Mouse (Mus musculus) kidney, embryonic 16.5 days (tissue): ENCODE measurements around the gene Pcgf5. TPM values are rescaled to one million over a fixed set of nuclear protein-coding genes. Genes with fewer than 3 reads are reported as not detected.
A peak's percentile ranks its signal among the peaks of the same experiment; 100 is the strongest.

Experiments used
- ATAC-seq: fragments of 200-750 bp; cut with Nextera tagmentation; 2 replicates; pipeline ENCODE4 v1.8.0; 2017; ENCODE audit warnings: moderate TSS enrichment; ENCODE audit not compliant: low FRiP score, low TSS enrichment
- H3K27ac ChIP-seq: fragments of 300-500 bp; sonication (generic); 2 replicates; pipeline ENCODE4 v1.5.1; 2014; ENCODE audit warnings: low read length
- H3K27me3 ChIP-seq: fragments of 300-500 bp; sonication (generic); 2 replicates; pipeline ENCODE4 v1.6.1; 2014; ENCODE audit warnings: low read length, control low read depth, mixed read lengths; ENCODE audit not compliant: insufficient read depth
- H3K36me3 ChIP-seq: fragments of 300-500 bp; sonication (generic); 2 replicates; pipeline ENCODE4 v1.6.1; 2014; ENCODE audit warnings: low read length, control low read depth, mixed read lengths; ENCODE audit not compliant: insufficient read depth
- H3K4me1 ChIP-seq: fragments of 300-500 bp; sonication (generic); 2 replicates; pipeline ENCODE4 v1.6.1; 2014; ENCODE audit warnings: low read length, control low read depth, mixed read lengths; ENCODE audit not compliant: insufficient read depth
- H3K4me2 ChIP-seq: fragments of 300-500 bp; sonication (generic); replicated peaks from 2 replicates; pipeline ENCODE4 v1.6.1; 2014; ENCODE audit warnings: low read depth, low read length
- H3K4me3 ChIP-seq: fragments of 300-500 bp; sonication (generic); 2 replicates; pipeline ENCODE4 v1.5.1; 2014; ENCODE audit warnings: mild to moderate bottlenecking, low read length
- H3K9ac ChIP-seq: fragments of 300-500 bp; sonication (generic); replicated peaks from 2 replicates; pipeline ENCODE4 v1.6.1; 2014; ENCODE audit warnings: low read length
- H3K9me3 ChIP-seq: fragments of 300-500 bp; sonication (generic); 2 replicates; pipeline ENCODE4 v1.6.1; 2016; ENCODE audit warnings: low read length, control low read depth
- WGBS: fragments of 180-500 bp; shearing (Covaris S2); extraction: QIAGEN DNeasy Blood & Tissue Kit; methylation state at CpG from one replicate; pipeline ENCODE4 v1.1.7; 2014; 5-methylcytosine and 5-hydroxymethylcytosine counted together
- polyA plus RNA-seq: library from polyadenylated mRNA; unstranded; fragments of >200 nt; fragmentation: Nextera tagmentation; extraction: Ambion mirVana; gene quantifications from 2 replicates; pipeline ENCODE4 v1.2.1, GENCODE M21; 2015

Pcgf5 gene
- polyA plus RNA-seq: 6.9 and 9.2 TPM in 2 replicates

- H3K36me3 ChIP-seq: no peaks in the 10 kb centered on the region
- peaks cover 48% of the 10 kb centered on the region for H3K27me3 ChIP-seq
- H3K9me3 ChIP-seq: no peaks in the 10 kb centered on the region
- H3K4me3 ChIP-seq: peak within 1 kb of the TSS; percentile 78
- peak within 1 kb of the TSS; percentile 100 for H3K4me2 ChIP-seq
- peak; percentile 87 for ATAC-seq
- peak within 1 kb of the TSS; percentile 65 for H3K9ac ChIP-seq
- under 1% methylated on average over 51 of the region's 92 CpGs for WGBS
- H3K4me1 ChIP-seq: no peaks in the 10 kb centered on the region
- no peak within 1 kb of the TSS for H3K27ac ChIP-seq
These were observed at the start of gene Pcgf5 for GRCm38 (mm10) chr19:36348161-36348800. Pcgf5 (plus strand) TSS chr19:36348309.

GRCm38 (mm10) chr19:36305542-36305941, 42.6 kb upstream of the Pcgf5 start:
- Histone ChIP-seq H3K9me3 (no peaks in the 10 kb centered on the region), H3K4me3 (no peak overlapping the region), H3K9ac (no peak overlapping the region), H3K36me3 (no peaks in the 10 kb centered on the region), H3K4me2 (no peak overlapping the region), H3K27ac (no peak overlapping the region), H3K27me3 (no peaks in the 10 kb centered on the region), H3K4me1 (no peaks in the 10 kb centered on the region)
- ATAC-seq: no peak
- 57% methylated on average over 5 of the region's 5 CpGs for WGBS

- no peak for ATAC-seq
- H3K27ac ChIP-seq: no peak overlapping the region
- H3K4me1 ChIP-seq: no peaks in the 10 kb centered on the region
- no peak overlapping the region for H3K9ac ChIP-seq
- H3K27me3 ChIP-seq: no peaks in the 10 kb centered on the region
- no peak overlapping the region for H3K4me3 ChIP-seq
- H3K9me3 ChIP-seq: no peaks in the 10 kb centered on the region
- H3K4me2 ChIP-seq: no peak overlapping the region
- no peaks in the 10 kb centered on the region for H3K36me3 ChIP-seq
- WGBS: 92% methylated on average over 5 of the region's 5 CpGs
These were observed 34.1 kb upstream of the Pcgf5 start for GRCm38 (mm10) chr19:36314010-36314409.

- no peak overlapping the region for H3K9ac ChIP-seq
- H3K36me3 ChIP-seq: no peaks in the 10 kb centered on the region
- no peak overlapping the region for H3K4me3 ChIP-seq
- no peaks in the 10 kb centered on the region for H3K4me1 ChIP-seq
- no peak overlapping the region for H3K4me2 ChIP-seq
- no peaks in the 10 kb centered on the region for H3K9me3 ChIP-seq
- ATAC-seq: no peak
- H3K27ac ChIP-seq: no peak overlapping the region
- H3K27me3 ChIP-seq: no peaks in the 10 kb centered on the region
- WGBS: 90% methylated on average over 4 of the region's 4 CpGs
These were observed 28.4 kb upstream of the Pcgf5 start for GRCm38 (mm10) chr19:36319735-36320134.

GRCm38 (mm10) chr19:36321066-36321465, 27.0 kb upstream of the Pcgf5 start:
- H3K9me3 ChIP-seq: no peaks in the 10 kb centered on the region
- no peak overlapping the region for H3K27ac ChIP-seq
- no peak overlapping the region for H3K4me3 ChIP-seq
- no peaks in the 10 kb centered on the region for H3K36me3 ChIP-seq
- no peak overlapping the region for H3K4me2 ChIP-seq
- ATAC-seq: no peak
- H3K27me3 ChIP-seq: no peaks in the 10 kb centered on the region
- no peaks in the 10 kb centered on the region for H3K4me1 ChIP-seq
- H3K9ac ChIP-seq: no peak overlapping the region
- WGBS: 87% methylated on average over 3 of the region's 3 CpGs

- 70% methylated on average over 2 of the region's 2 CpGs for WGBS
- Histone ChIP-seq H3K36me3 (no peaks in the 10 kb centered on the region), H3K27ac (no peak overlapping the region), H3K9ac (no peak overlapping the region), H3K4me1 (no peaks in the 10 kb centered on the region), H3K4me3 (no peak overlapping the region), H3K27me3 (no peaks in the 10 kb centered on the region), H3K9me3 (no peaks in the 10 kb centered on the region), H3K4me2 (no peak overlapping the region)
- no peak for ATAC-seq
These were observed 24.8 kb upstream of the Pcgf5 start for GRCm38 (mm10) chr19:36323326-36323725.

- 72% methylated on average over 5 of the region's 5 CpGs for WGBS
- H3K4me2 ChIP-seq: no peak overlapping the region
- no peak for ATAC-seq
- no peaks in the 10 kb centered on the region for H3K9me3 ChIP-seq
- H3K27ac ChIP-seq: no peak overlapping the region
- H3K27me3 ChIP-seq: no peaks in the 10 kb centered on the region
- no peak overlapping the region for H3K4me3 ChIP-seq
- no peak overlapping the region for H3K9ac ChIP-seq
- H3K36me3 ChIP-seq: no peaks in the 10 kb centered on the region
- no peaks in the 10 kb centered on the region for H3K4me1 ChIP-seq
These were observed 19.4 kb upstream of the Pcgf5 start for GRCm38 (mm10) chr19:36328678-36329077.

- no peak for ATAC-seq
- no peak overlapping the region for H3K27ac ChIP-seq
- H3K4me3 ChIP-seq: peak overlapping the region; percentile 78; the same call in 1 of the 2 replicates
- no peaks in the 10 kb centered on the region for H3K9me3 ChIP-seq
- H3K4me1 ChIP-seq: no peaks in the 10 kb centered on the region
- no peaks in the 10 kb centered on the region for H3K36me3 ChIP-seq
- no peak overlapping the region for H3K9ac ChIP-seq
- H3K4me2 ChIP-seq: peak overlapping the region; percentile 100
- WGBS: 22% methylated on average over 6 of the region's 6 CpGs
- peaks cover 48% of the 10 kb centered on the region for H3K27me3 ChIP-seq
These were observed 733 bp upstream of the Pcgf5 start for GRCm38 (mm10) chr19:36347376-36347775.

GRCm38 (mm10) chr19:36347831-36348160, 313 bp upstream of the Pcgf5 start:
- Histone ChIP-seq H3K27me3 (peaks cover 48% of the 10 kb centered on the region), H3K4me1 (no peaks in the 10 kb centered on the region), H3K4me3 (peak overlapping the region; percentile 78), H3K9me3 (no peaks in the 10 kb centered on the region), H3K9ac (peak overlapping the region; percentile 65), H3K4me2 (peak overlapping the region; percentile 100), H3K27ac (no peak overlapping the region), H3K36me3 (no peaks in the 10 kb centered on the region)
- no peak for ATAC-seq
- 2% methylated on average over 11 of the region's 11 CpGs for WGBS

GRCm38 (mm10) chr19:36348801-36349486, 835 bp downstream of the Pcgf5 start:
- Histone ChIP-seq H3K4me2 (peak overlapping the region; percentile 100), H3K27me3 (peaks cover 48% of the 10 kb centered on the region), H3K4me3 (peak overlapping the region; percentile 78), H3K9me3 (no peaks in the 10 kb centered on the region), H3K4me1 (no peaks in the 10 kb centered on the region), H3K9ac (peak overlapping the region; percentile 65), H3K36me3 (no peaks in the 10 kb centered on the region), H3K27ac (no peak overlapping the region)
- peak; percentile 69 for ATAC-seq
- WGBS: under 1% methylated on average over 75 of the region's 85 CpGs
